Mouse (Mus musculus): Measurements from ENCODE around the gene Ptpn23.

DNA sequence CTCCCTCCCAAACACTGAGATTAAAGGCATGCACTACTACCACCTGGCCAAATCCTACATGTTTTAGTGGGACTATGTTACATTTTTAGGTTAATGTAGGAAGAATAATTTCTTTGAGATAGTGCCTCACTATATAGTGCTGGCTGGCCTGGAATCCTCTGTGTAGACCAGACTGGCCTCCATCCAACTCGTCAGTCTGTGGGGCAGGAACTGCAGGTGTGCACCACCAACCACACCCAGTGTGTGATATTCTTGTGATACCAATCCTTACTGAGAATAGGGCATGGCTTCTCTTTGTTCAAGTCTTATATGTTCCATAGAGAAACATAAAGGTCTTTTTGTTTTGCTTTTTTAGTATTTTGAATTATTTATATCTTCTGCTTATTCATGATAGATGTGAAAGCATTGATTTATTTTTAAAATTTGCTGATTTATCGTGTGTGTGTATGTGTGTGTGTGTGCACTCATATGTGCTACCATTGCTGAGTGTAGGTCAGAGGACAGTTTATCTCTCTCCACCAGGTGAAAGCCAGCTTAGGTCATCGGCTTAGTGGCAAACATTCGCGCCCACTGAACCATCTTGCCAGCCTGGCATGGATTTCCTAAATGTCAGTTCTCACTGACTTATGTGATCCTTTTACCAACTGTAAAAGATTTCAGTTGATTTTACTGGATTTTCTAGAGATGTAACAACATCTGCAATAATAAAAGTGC is 67.8 kb downstream of the Ptpn23 start:
- TF ChIP-seq CTCF (IDR thresholded peaks at IDR 0.05; ENCODE audit: control insufficient read depth, insufficient read depth, low read length) = no peak
- no peak for TF ChIP-seq POLR2A (IDR thresholded peaks at IDR 0.05; ENCODE audit: borderline replicate concordance, control insufficient read depth, low read depth, low read length)
